Mouse (Mus musculus) heart, adult 8-10 months (tissue): ENCODE measurements around the gene Camk1d. TPM values are rescaled to one million over a fixed set of nuclear protein-coding genes. Genes with fewer than 3 reads are reported as not detected.
"Not testable (repeated sequence)": the region's sequence is repeated elsewhere in the genome, so short reads cannot be mapped to it uniquely, and the experiment has no call there.

Experiments
- DNase-seq: peaks from one replicate; pipeline ENCODE4 v3.0.0; 2022; ENCODE audit warnings: low spot score
- total RNA-seq, 4 experiments: library from RNA; stranded (reverse); gene quantifications; 2 replicates each; pipeline ENCODE4 v1.2.4; 2022

Gene Camk1d
- total RNA-seq, 4 experiments from 2014 or later: 3.6 to 5.0 (median 4.3) TPM

- DNase-seq: no peak
These were observed 141.9 kb downstream of the Camk1d start for GRCm38 (mm10) chr2:5572314-5573006.

DNA sequence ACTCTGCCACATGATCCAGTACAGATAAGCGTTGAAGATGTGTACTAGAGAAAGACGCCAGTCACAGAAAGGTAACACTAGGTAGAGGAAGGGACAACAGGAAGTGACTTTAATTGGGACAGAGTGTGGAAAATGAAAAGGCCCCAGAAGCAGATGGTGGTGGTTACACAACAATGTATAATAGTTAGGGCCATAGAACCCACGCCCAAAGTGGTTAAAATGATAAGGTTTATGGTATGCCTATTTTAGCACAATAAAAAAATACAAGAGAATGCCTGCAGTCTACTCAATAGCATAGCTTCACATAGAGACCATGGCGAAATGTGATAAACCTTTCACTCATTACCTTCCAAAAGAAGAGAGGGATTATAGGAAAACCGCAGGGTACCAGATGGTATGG lies 147.7 kb downstream of the Camk1d start:
- no peak for DNase-seq

DNA sequence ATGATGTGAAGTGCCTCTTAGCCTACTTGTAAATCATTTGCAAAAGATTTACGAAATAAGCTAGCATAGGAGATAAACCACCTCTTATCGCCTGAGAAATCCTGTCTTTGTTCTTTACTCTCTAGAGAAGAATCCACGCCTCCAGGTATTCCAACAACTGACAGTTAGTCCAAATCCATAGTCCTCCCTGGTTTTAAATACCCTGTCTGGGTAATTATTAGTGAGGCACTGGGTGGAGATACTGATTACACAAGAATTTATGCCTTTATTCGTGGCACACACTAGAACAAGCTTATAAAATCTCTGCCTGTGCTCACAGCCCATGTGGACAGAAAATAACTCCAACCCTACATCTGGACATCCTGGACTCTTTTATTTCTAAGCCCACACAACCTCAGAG lies 150.6 kb downstream of the Camk1d start:
- DNase-seq: no peak

DNA sequence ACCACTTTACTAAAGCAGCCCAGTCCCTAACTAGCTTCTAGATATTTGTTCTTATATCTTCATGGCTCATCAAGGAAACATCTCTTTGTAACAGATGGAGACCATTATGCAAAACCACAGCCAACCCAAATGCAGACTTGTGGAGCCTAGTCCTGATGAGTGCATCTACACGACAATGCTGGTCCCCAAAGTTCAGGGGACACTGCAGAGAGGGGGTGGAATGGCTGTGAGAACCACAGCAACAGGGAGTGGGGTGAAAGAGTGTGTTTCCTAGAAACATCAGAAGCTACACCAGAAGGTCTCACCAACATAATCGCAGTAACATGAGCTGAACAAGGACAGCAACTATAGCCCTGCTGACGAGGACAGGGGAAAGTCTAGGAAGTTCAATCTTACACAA lies 152.9 kb downstream of the Camk1d start:
- no peak for DNase-seq

DNA sequence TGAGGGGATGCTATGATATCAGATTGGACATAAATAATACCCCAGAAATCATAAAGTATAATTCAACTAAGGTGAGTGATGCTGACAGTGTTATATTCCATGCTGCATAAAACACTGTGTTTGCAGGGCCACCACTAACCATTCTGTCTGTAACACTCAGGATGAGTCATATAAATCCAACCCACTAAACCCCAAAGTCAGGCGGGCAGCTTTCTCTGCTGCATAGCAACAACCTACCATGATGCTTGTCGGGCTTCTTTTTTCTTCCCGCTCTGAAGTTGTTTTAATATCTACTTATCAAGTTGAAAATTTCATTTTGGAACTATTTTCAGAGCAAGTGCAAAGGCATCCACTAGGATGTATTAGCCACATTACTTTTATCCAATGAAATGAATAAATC lies 161.1 kb downstream of the Camk1d start:
- DNase-seq: no peak

DNA sequence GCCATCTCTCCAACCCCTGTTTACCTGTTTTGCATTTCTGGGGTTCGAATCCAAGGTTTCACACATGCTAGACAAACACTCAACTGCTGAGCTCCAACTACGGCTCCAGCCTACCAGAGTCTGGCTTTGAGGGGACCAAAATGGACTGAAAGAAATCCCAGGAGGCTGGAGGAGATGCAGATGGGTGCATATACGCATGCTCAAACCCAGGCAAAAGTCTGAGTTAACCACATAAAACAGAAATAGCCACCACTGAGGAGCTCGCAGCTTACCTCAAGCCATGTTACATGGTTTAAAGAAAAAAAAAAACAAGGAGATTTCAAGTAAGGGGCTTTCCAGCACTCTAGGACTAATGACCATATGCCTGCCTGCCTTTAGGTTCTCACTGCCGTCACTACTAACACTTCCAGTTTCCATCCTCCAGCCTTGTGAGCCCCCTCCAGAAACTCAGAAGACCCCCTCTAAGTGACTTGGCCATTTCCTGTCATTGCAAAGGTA lies 162.5 kb downstream of the Camk1d start:
- DNase-seq: no peak

DNA sequence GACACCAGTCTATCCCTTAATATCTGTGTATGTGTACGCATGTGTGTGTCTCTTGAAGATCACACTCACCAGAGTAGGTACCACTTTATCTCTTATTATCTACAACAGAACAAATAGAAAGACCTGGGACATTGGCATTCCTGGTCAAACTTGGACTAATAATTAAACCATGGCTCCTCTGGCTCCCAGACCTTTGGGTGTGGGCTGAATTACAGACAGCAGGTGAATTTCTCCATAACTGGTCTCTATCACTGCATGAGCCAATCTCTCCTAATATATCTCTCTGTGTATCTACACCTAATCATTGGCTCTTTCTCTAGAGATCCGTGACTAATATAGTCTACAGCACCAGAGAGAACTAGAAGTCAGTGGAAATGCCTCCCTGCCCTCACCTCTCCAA lies 165.0 kb downstream of the Camk1d start:
- DNase-seq: no peak

DNA sequence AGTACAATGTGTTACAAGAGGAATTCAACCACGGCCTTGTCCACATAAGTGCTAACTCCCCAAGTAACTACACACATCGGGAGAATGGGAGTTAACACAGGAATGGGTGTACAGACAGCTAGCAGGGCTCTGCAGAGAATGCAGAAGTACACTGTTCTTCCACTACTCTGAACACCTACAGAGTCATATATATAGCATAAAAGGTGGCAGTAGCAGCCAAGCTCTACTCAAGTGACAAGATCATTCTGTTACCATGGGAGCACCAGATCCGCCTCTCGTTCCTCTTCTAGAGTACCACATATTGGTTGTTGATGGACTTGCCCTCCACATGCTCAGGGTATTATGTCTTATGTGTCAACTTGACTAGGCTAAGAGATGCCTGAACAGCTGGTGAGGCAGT lies 165.4 kb downstream of the Camk1d start:
- DNase-seq: no peak

DNA sequence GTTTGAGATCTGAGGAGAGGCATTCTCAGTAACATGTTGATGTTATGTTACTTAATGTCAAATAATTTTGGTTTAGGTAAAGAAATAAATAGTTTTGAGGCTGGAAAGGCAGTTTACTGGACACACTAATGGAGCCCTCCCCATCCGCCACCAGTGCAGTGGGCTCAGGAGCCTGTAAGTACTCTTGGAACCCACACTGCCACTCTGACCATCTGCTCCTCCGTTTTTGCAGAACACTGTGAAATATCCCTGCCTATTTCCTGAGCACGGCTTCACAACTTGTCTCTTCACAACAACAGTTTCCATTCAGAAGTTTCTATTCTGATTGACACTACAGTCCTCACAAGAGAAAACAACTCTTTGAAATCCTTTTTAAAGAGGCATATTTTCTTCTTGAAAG lies 173.4 kb downstream of the Camk1d start:
- no peak for DNase-seq

DNA sequence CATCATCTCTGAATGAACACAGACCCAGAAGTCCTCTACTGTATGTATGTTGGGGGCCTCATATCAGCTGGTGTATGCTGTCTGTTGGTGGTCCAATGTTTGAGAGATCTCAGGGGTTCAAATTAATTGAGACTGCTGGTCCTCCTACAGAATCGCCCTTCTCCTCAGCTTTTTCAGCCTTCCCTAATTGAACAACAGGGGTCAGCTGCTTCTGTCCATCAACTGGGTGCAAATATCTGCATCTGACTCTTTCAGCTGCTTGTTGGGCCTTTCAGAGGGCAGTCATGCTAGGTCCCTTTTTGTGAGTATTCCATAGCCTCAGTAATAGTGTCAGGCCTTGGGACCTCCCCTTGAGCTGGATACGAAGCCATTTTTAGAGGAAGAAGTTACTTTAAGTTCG lies 174.4 kb downstream of the Camk1d start:
- DNase-seq: not testable (repeated sequence)

- DNase-seq: no peak
These were observed 180.4 kb downstream of the Camk1d start for GRCm38 (mm10) chr2:5533868-5534267.

DNA sequence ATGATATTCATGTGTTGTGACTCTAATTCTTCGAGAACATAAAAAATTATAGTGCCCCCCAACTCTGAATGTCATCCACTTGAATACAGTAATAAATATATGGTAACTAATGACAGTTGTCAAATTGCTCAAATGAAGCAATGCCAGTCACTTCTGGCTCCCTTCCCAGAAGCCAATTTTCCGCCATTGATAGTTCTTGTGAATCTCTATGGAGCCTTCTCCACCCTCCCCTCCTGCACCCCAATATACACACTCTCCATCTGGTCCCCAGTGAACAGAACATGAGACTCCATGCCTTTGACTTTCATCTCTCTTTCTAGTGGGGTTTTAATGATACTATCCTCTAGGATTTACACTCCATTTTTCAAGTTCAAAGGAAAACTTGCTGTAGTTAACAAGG lies 184.3 kb downstream of the Camk1d start:
- no peak for DNase-seq

GRCm38 (mm10) chr2:5519221-5519669 lies 195.1 kb downstream of the Camk1d start:
- DNase-seq: no peak

DNA sequence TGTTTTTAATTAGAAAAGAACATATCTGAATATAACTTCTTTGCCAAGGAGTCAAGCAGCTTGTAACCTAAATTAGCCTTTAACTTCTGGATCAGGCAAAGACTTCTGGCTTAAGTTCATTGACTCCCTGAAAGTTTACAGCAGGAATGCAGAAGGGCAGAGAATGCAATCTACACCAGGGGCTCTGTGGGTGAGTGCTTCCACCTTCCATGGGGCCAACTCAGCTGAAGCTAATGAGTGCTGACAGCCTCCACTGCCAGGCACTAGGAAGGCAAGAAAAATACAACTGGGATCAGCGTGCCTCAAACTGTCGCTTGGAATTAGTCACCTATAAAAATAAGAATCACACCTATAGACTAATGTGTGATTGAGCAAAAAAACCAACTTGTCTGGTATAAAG lies 199.2 kb downstream of the Camk1d start:
- no peak for DNase-seq

DNA sequence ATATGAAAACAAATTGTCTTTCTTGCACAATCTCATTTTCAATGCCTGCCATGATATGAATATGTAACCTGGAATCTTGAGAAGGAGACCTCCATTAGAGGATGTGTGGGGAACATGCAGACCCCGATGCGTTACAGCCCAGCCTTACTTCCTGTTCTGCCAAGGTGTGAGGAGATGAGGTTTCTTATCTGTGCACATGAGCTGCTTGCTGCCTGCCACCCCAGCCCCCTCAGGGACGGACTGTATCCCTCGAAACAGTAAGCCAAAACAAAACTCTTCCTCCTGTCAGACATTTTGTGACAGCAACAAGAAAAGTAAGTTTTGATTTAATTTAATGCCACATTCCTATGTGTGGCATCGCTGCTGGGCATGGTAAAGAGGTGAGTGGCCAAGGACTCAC lies 200.2 kb downstream of the Camk1d start:
- no peak for DNase-seq

GRCm38 (mm10) chr2:5513621-5514020 lies 200.7 kb downstream of the Camk1d start:
- DNase-seq: no peak

GRCm38 (mm10) chr2:5510042-5510441 lies 204.3 kb downstream of the Camk1d start:
- DNase-seq: no peak

- DNase-seq: peak; percentile 24
These were observed 214.7 kb downstream of the Camk1d start for GRCm38 (mm10) chr2:5499620-5500019.

DNA sequence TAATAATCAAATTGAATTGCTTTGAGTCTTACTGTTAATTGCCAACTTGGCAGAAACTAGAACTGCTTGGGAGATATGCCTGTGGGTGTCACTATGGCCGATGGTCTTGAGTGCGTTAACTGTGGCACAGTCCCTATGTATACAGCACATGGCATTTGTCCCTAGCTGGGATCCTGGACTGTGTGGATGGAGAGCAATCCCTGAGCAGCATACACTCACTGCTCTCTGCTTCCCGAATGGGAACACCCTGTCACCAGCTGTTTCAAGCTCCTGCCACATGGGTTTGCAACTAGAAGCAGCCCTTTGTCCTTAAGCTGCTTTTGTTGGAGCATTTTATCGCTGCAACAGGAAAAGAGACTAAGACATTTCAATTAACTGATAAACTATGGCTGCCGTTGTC lies 224.4 kb downstream of the Camk1d start:
- no peak for DNase-seq

- DNase-seq: no peak
These were observed 227.0 kb downstream of the Camk1d start for GRCm38 (mm10) chr2:5487344-5487743.

DNA sequence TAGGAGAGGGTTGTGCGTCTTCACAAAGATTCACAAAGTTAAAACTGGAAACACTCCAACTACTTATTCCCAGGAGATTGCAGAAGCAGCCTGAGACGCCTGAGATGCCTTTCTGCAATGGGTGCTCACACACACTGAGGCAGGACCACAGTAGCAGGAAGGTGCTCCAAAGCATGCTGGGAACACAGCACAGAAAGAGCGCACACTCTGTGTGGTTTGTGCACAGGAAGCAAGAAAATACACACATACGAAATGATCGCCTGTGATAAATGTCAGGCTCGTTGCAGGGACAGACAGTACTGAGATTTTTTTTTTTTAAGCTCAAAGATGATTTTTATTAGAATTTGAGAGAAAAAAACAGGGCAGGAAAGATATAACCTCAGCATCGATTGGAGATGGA lies 227.7 kb downstream of the Camk1d start:
- no peak for DNase-seq

DNA sequence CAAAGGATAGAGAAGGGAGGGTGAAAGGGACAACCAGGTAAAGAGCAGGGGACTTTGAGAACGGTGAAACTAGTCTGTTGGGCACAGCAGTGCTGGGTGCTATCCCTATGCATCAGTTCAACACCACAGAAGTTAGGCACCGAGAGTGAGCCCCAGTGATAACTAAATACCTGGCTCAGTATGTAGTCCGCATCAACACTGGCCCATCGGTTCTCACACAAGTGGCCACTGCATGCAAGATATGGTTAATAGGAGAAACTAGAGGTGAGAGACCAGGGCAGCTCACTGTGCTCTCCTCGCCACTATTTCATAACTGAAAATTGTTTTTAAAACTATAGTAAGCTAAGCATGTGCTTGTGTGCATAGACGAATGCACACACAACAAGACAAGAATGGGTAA lies 228.5 kb downstream of the Camk1d start:
- DNase-seq: no peak

- no peak for DNase-seq
These were observed 234.4 kb downstream of the Camk1d start for GRCm38 (mm10) chr2:5479886-5480285.

DNA sequence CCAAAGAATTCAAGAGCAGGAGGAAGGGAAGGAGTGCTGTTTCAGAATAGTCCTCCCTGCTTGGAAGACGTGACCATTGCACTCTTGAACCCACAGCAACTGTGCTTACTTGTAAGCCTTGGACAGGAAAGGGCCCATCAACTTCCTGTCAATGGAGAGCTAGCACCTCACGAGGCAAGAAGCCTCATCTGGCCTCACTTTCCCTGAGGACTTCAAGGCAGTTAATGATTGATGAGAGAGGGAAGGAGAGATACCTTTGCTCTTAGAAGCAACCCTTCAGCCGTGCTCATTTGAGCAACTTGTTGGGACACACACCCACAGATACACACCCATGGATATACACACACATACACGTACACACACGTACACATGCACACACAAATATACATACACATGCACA lies 235.6 kb downstream of the Camk1d start:
- DNase-seq: no peak
